Mouse (Mus musculus): ENCODE measurements around the gene Piezo1. TPM values are rescaled to one million over a fixed set of nuclear protein-coding genes. Genes with fewer than 3 reads are reported as not detected.
A peak's percentile ranks its signal among the peaks of the same experiment; 100 is the strongest.

Gene Piezo1
- polyA plus RNA-seq, 1 experiment from 2014 or later = 23.3 TPM

- 2% methylated on average over 40 of the region's 45 CpGs for WGBS
- H3K4me1 ChIP-seq (replicated peaks; ENCODE audit: control insufficient read depth, insufficient read depth, low read length) = peaks cover 19% of the 10 kb centered on the region
- peak within 1 kb of the TSS; percentile 92 for H3K4me2 ChIP-seq (ENCODE audit: low read depth, low read length)
- peaks cover 4% of the 10 kb centered on the region for H3K36me3 ChIP-seq (ENCODE audit: control insufficient read depth, insufficient read depth, low read length)
- peak within 1 kb of the TSS; percentile 89 for H3K9ac ChIP-seq (ENCODE audit: low read length)
- peak; percentile 94 for ATAC-seq (ENCODE audit: low read depth)
- 0 out of 2 replicates have a peak, but pooled peaks cover 5% of the 10 kb centered on the region for H3K9me3 ChIP-seq (ENCODE audit: control insufficient read depth, low read length)
- peak within 1 kb of the TSS; percentile 85 for H3K27ac ChIP-seq (ENCODE audit: low read length)
- no peaks in the 10 kb centered on the region for H3K27me3 ChIP-seq (ENCODE audit: control insufficient read depth, insufficient read depth, low read depth, low read length)
- H3K4me3 ChIP-seq (ENCODE audit: low read length) = peak within 1 kb of the TSS; percentile 73
Observed at GRCm38 (mm10) chr8:122432443-122433268, 118.5 kb downstream of the Piezo1 start, which contains the start of gene Cyba. Cyba (minus strand) TSS chr8:122432930.

Small RNA genes within 50 kb of the gene (microRNA-seq; reads per million reads assigned to microRNA genes)
- gene Gm24366 = not detected

Other genes with a start within 250 kb of the Piezo1 start
- not detected in 2 replicates for gene Trhr2, start 190.6 kb downstream of the Piezo1 start, polyA plus RNA-seq (2015; fragmentation: Nextera tagmentation; extraction: Ambion mirVana)
- gene Zc3h18, start 174.7 kb downstream of the Piezo1 start, polyA plus RNA-seq (2015; fragmentation: Nextera tagmentation; extraction: Ambion mirVana) = 37.3 and 41.3 TPM in 2 replicates
- not detected in 2 replicates for gene Il17c, start 129.3 kb downstream of the Piezo1 start, polyA plus RNA-seq (2015; fragmentation: Nextera tagmentation; extraction: Ambion mirVana)
- 219 and 241 TPM in 2 replicates for gene Cyba, start 118.4 kb downstream of the Piezo1 start, polyA plus RNA-seq (2015; fragmentation: Nextera tagmentation; extraction: Ambion mirVana)
- 19.8 and 20.6 TPM in 2 replicates for gene Mvd, start 107.9 kb downstream of the Piezo1 start, polyA plus RNA-seq (2015; fragmentation: Nextera tagmentation; extraction: Ambion mirVana)
- 1.3 and 1.5 TPM in 2 replicates for gene Snai3, start 90.6 kb downstream of the Piezo1 start, polyA plus RNA-seq (2015; fragmentation: Nextera tagmentation; extraction: Ambion mirVana)
- gene Rnf166, start 75.3 kb downstream of the Piezo1 start, polyA plus RNA-seq (2015; fragmentation: Nextera tagmentation; extraction: Ambion mirVana) = 38.1 and 40.1 TPM in 2 replicates
- gene Ctu2, start 75.2 kb downstream of the Piezo1 start, polyA plus RNA-seq (2015; fragmentation: Nextera tagmentation; extraction: Ambion mirVana) = 34.7 and 36.9 TPM in 2 replicates
- gene Cdt1, start 16.7 kb upstream of the Piezo1 start, polyA plus RNA-seq (2015; fragmentation: Nextera tagmentation; extraction: Ambion mirVana) = 39.1 and 41.1 TPM in 2 replicates
- 279 and 290 TPM in 2 replicates for gene Aprt, start 25.6 kb upstream of the Piezo1 start, polyA plus RNA-seq (2015; fragmentation: Nextera tagmentation; extraction: Ambion mirVana)
- gene Galns, start 60.1 kb upstream of the Piezo1 start, polyA plus RNA-seq (2015; fragmentation: Nextera tagmentation; extraction: Ambion mirVana) = 15.0 and 15.2 TPM in 2 replicates
- gene Trappc2l, start 60.3 kb upstream of the Piezo1 start, polyA plus RNA-seq (2015; fragmentation: Nextera tagmentation; extraction: Ambion mirVana) = 48.0 and 62.6 TPM in 2 replicates
- gene Pabpn1l, start 71.4 kb upstream of the Piezo1 start, polyA plus RNA-seq (2015; fragmentation: Nextera tagmentation; extraction: Ambion mirVana) = not detected in 2 replicates
- gene Cbfa2t3, start 147.8 kb upstream of the Piezo1 start, polyA plus RNA-seq (2015; fragmentation: Nextera tagmentation; extraction: Ambion mirVana) = 5.8 and 6.8 TPM in 2 replicates
- 17.0 and 17.1 TPM in 2 replicates for gene Acsf3, start 224.2 kb upstream of the Piezo1 start, polyA plus RNA-seq (2015; fragmentation: Nextera tagmentation; extraction: Ambion mirVana)

Data from lung, embryonic 16.5 days (tissue).